Mouse (Mus musculus) bone marrow macrophage, adult 2 months (primary cell): Measurements from ENCODE around the gene Top1.

Source experiments
- CTCF ChIP-seq: IDR thresholded peaks from 2 replicates; pipeline ENCODE4 v1.5.1; 2012; ENCODE audit warnings: low read depth, mild to moderate bottlenecking, low read length, moderate library complexity
- POLR2A ChIP-seq: IDR thresholded peaks from 2 replicates; pipeline ENCODE4 v1.6.1; 2012; ENCODE audit warnings: mild to moderate bottlenecking, low read depth, low read length, borderline replicate concordance

DNA sequence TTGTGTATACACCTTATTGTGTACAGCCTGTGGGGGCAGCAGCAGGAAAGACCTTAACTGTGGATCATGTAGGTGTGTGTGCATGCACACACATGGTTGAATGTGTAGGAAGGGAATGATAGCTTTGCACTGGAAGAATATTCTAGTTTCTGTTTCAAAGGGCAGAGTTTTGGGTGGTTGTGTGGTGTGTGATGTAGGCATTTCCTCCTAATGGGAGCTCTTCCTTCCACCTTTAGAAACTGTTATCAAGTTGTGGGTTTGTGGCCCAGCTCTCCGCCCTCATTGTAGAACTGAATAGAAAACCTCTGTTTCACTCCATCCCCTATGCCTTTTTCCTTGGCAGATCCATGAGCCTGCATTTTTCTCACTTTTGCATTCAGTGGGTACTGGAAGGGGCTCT lies 99.8 kb downstream of the Top1 start:
- TF ChIP-seq CTCF, result no peak
- no peak for TF ChIP-seq POLR2A
